Mouse (Mus musculus) hindbrain, postnatal 0 days (tissue): Measurements from ENCODE around the gene Plcxd2. TPM values are rescaled to one million over a fixed set of nuclear protein-coding genes. Genes with fewer than 3 reads are reported as not detected.
A peak's percentile ranks its signal among the peaks of the same experiment; 100 is the strongest.

ENCODE experiments used
- ATAC-seq: fragments of 200-750 bp; cut with Nextera tagmentation; 2 replicates; pipeline ENCODE4 v1.8.0; 2017; ENCODE audit warnings: mild to moderate bottlenecking, moderate TSS enrichment, moderate library complexity
- DNase-seq: peaks from one replicate; pipeline ENCODE4 v3.0.0-alpha.2; 2015; ENCODE audit warnings: low spot score
- H3K27ac ChIP-seq: fragments of 300-500 bp; sonication (generic); 2 replicates; pipeline ENCODE4 v1.5.1; 2014; ENCODE audit warnings: mild to moderate bottlenecking
- H3K27me3 ChIP-seq: fragments of 300-500 bp; sonication (generic); 2 replicates; pipeline ENCODE4 v1.6.1; 2014; ENCODE audit warnings: low read length, mixed read lengths; ENCODE audit not compliant: insufficient read depth
- H3K36me3 ChIP-seq: fragments of 300-500 bp; sonication (generic); 2 replicates; pipeline ENCODE4 v1.6.1; 2014; ENCODE audit warnings: low read length, mixed read lengths; ENCODE audit not compliant: insufficient read depth
- H3K4me1 ChIP-seq: fragments of 300-500 bp; sonication (generic); 2 replicates; pipeline ENCODE4 v1.6.1; 2014; ENCODE audit warnings: antibody characterized with exemption, low read length, mixed read lengths; ENCODE audit not compliant: insufficient read depth
- H3K4me2 ChIP-seq: fragments of 300-500 bp; sonication (generic); 2 replicates; pipeline ENCODE4 v1.6.1; 2014; ENCODE audit warnings: low read depth, mild to moderate bottlenecking, low read length, moderate library complexity, mixed read lengths
- H3K4me3 ChIP-seq: fragments of 300-500 bp; sonication (generic); 2 replicates; pipeline ENCODE4 v1.5.1; 2014; ENCODE audit warnings: low read length
- H3K9ac ChIP-seq: fragments of 300-500 bp; sonication (generic); replicated peaks from 2 replicates; pipeline ENCODE4 v1.6.1; 2014; ENCODE audit warnings: mild to moderate bottlenecking, low read length, moderate library complexity, mixed read lengths
- H3K9me3 ChIP-seq: fragments of 300-500 bp; sonication (generic); 2 replicates; pipeline ENCODE4 v1.6.1; 2016; ENCODE audit warnings: low read length, mixed read lengths
- CTCF ChIP-seq: IDR thresholded peaks from 2 replicates; pipeline ENCODE4 v1.5.1; 2016; ENCODE audit warnings: antibody characterized with exemption, control low read depth, low read depth
- WGBS: fragments of 180-500 bp; shearing (Covaris S2); extraction: QIAGEN DNeasy Blood & Tissue Kit; methylation state at CpG from one replicate; pipeline ENCODE4 v1.1.7; 2014; 5-methylcytosine and 5-hydroxymethylcytosine counted together
- polyA plus RNA-seq: library from polyadenylated mRNA; unstranded; fragments of >200 nt; fragmentation: Nextera tagmentation; extraction: Ambion mirVana; gene quantifications from 2 replicates; pipeline ENCODE4 v1.2.1, GENCODE M21; 2015
- total RNA-seq: library from RNA; depleted of rRNA; stranded (reverse); fragments of >200 nt; gene quantifications from 2 replicates; pipeline ENCODE4 v1.2.3, GENCODE M21; 2014

The Plcxd2 gene
- total and polyA plus RNA-seq, 2 experiments from 2014 or later: 12.7 to 38.3 TPM

DNA sequence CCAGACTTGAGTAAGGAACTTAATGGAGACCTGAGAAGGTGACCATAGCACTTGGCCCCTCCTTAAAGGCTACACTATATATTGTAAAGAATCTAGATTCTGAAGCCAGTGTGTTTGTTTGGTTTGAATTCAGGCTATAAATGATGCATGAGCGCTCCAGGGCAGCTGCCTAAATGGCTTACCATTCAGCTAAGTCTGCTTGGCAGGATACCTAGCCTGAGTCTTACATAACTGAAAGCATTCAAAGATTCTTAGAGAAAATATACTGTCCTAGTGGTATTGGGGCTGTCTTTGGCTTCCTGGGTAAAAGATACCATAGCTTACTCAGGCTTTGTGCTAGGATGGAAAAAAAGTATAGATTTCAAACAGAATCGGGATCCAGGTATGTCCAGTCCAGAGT is 11.3 kb upstream of the Plcxd2 start:
- WGBS: 82% methylated on average over 2 of the region's 2 CpGs
- no peak overlapping the region for H3K4me3 ChIP-seq
- no peak overlapping the region for H3K4me2 ChIP-seq
- no peak for ATAC-seq
- H3K27me3 ChIP-seq: no peaks in the 10 kb centered on the region
- H3K36me3 ChIP-seq: no peaks in the 10 kb centered on the region
- H3K9me3 ChIP-seq: no peaks in the 10 kb centered on the region
- no peaks in the 10 kb centered on the region for H3K4me1 ChIP-seq
- no peak overlapping the region for H3K9ac ChIP-seq
- no peak overlapping the region for H3K27ac ChIP-seq
- TF ChIP-seq CTCF: no peak
- no peak for DNase-seq

DNA sequence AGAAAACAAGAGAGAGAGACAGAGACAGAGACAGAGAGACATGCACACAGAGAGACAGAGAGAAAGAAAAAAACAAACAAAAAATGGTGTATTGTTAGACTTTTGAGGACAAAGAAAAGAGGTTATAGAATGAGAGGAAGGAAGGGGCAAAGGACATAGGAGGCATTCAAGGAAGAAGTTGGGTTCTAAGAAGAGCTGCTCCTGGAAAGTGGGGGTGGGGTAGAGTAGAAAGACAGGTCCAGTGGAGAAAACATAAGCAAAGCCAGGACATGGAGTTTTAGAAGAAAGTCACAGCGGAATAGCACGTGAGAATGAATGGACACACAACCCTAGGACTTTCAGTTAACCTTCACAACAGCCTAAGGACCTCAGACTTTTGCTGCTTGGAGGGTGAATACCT is 10.4 kb upstream of the Plcxd2 start:
- Histone ChIP-seq H3K27ac (no peak overlapping the region), H3K4me1 (no peaks in the 10 kb centered on the region), H3K27me3 (no peaks in the 10 kb centered on the region), H3K4me2 (no peak overlapping the region), H3K36me3 (no peaks in the 10 kb centered on the region), H3K9me3 (no peaks in the 10 kb centered on the region), H3K9ac (no peak overlapping the region), H3K4me3 (no peak overlapping the region)
- TF ChIP-seq CTCF: no peak
- ATAC-seq (no peak), DNase-seq (no peak)
- 83% methylated on average over 2 of the region's 2 CpGs for WGBS

DNA sequence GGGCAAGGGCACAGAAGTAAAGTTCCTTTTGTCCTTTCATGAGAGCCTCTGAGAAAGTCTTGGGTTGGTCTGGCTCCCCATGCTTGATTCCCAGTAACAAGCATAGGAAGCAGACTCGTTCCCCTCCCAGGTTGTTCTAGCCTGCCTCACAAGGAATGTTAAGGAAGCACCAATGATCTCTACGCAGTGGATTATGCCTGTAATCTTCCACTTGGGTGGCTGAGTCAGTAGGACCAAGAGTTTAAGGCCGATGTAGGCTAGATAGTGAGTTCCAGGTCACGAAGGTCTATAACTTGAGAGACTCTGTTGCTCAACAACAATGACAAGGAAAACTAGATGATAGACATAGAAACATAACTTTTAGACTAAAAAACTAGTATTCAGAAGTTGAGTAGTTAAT is 9.8 kb upstream of the Plcxd2 start:
- no peaks in the 10 kb centered on the region for H3K27me3 ChIP-seq
- H3K9ac ChIP-seq: no peak overlapping the region
- ATAC-seq (no peak), DNase-seq (no peak)
- no peak overlapping the region for H3K4me2 ChIP-seq
- H3K4me3 ChIP-seq: no peak overlapping the region
- no peak for TF ChIP-seq CTCF
- H3K4me1 ChIP-seq: no peaks in the 10 kb centered on the region
- H3K27ac ChIP-seq: no peak overlapping the region
- WGBS: 88% methylated on average over 4 of the region's 4 CpGs
- no peaks in the 10 kb centered on the region for H3K9me3 ChIP-seq
- no peaks in the 10 kb centered on the region for H3K36me3 ChIP-seq

DNA sequence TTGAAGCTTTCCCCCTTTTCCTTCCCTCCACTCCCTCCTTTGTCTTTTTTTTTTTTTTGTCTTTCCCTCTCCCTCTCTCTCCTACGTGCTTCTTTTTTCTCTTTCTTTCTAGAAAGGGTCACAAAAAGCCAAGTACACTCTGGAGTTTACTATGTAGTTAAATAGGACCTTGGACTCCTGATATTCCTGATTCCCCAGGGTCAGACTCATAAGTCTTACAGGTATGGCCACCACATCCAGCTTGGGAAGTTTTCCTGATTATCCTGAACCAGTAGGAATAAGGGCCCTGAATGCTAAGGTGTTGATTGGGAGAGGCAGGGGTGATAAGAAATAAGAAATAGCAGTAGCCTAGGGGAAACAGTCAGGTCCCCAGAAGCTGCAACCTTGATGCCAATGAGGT is 9.3 kb upstream of the Plcxd2 start:
- Histone ChIP-seq H3K4me1 (no peaks in the 10 kb centered on the region), H3K4me3 (no peak overlapping the region), H3K9me3 (no peaks in the 10 kb centered on the region), H3K27me3 (no peaks in the 10 kb centered on the region), H3K27ac (no peak overlapping the region), H3K36me3 (no peaks in the 10 kb centered on the region), H3K4me2 (no peak overlapping the region), H3K9ac (no peak overlapping the region)
- no peak for ATAC-seq
- no peak for TF ChIP-seq CTCF
- WGBS: 70% methylated on average over 1 of the region's 1 CpGs
- DNase-seq: no peak

DNA sequence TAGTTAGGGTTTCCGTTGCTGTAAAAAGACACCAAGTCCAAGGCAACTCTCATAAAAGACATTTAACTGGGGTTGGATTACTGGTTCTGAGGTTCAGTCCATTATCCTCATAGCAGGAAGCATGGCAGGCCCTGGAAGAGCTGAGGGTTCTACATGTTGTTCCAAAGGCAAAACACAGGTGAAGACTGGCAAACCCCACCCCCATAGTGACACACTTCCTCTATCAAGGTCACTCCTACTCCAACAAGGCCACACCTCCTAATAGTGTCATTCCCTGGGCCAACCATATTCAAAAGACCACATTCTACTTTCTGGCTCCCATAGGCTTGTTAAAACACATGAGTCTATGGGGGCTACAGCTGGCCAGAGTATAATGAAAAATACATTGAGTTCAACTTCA is 1.7 kb upstream of the Plcxd2 start:
- H3K27ac ChIP-seq: no peak overlapping the region
- H3K4me2 ChIP-seq: no peak overlapping the region
- H3K9ac ChIP-seq: no peak overlapping the region
- no peaks in the 10 kb centered on the region for H3K27me3 ChIP-seq
- H3K4me3 ChIP-seq: no peak overlapping the region
- no peaks in the 10 kb centered on the region for H3K36me3 ChIP-seq
- TF ChIP-seq CTCF: no peak
- ATAC-seq: no peak
- H3K9me3 ChIP-seq: no peaks in the 10 kb centered on the region
- DNase-seq: no peak
- H3K4me1 ChIP-seq: peaks cover 11% of the 10 kb centered on the region
- 92% methylated on average over 1 of the region's 1 CpGs for WGBS

DNA sequence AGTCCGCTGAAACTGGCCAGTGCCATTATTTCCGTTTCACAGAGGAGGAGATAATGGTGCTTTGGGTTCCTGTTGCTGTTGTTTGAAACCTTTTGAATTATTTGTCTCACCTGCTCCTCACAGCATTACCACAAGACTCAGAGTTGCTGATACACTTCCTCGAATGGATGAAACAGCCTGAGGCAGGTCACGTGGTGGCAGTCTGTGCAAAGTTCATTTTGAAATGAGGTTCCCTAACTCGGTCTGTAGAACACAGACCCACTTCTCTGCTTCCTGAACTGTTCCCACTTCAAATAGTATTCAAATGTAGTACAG is 845 bp upstream of the Plcxd2 start:
- ATAC-seq: no peak

DNA sequence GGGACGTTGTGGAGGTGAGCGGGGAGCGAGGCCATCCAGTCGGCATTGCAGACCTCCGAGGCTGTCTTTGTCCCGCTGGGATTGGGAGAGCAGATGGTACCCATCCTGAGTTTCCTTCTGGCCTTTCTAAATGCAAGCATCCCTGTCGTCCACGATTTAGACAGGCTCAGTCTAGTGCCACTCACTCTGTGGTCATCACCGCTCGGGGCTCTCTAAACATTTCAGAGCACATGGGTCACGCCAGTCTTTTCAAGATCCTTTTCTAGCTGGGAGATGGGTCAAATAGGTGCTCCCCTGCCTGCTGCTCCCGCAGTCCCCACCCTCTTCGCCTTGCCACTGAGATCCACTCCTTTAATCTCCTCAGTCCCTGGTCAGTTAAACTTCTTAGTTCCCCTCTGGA is 301 bp downstream of the Plcxd2 start:
- H3K36me3 ChIP-seq: no peaks in the 10 kb centered on the region
- peak overlapping the region; percentile 94 for H3K4me2 ChIP-seq
- DNase-seq (peak; percentile 50), ATAC-seq (peak; percentile 30)
- H3K9ac ChIP-seq: peak overlapping the region; percentile 49
- peak overlapping the region; percentile 75 for H3K27ac ChIP-seq
- no peak for TF ChIP-seq CTCF
- WGBS: under 1% methylated on average over 13 of the region's 13 CpGs
- peak overlapping the region; percentile 67 for H3K4me3 ChIP-seq
- no peaks in the 10 kb centered on the region for H3K27me3 ChIP-seq
- no peaks in the 10 kb centered on the region for H3K9me3 ChIP-seq
- H3K4me1 ChIP-seq: peaks cover 11% of the 10 kb centered on the region

More for the DNA sequence above, 845 bp upstream of the Plcxd2 start:
- no peak for DNase-seq
- Histone ChIP-seq H3K4me3 (peak overlapping the region; percentile 67), H3K9ac (peak overlapping the region; percentile 49), H3K27ac (peak overlapping the region; percentile 75), H3K9me3 (no peaks in the 10 kb centered on the region), H3K36me3 (no peaks in the 10 kb centered on the region), H3K4me1 (peaks cover 11% of the 10 kb centered on the region), H3K4me2 (peak overlapping the region; percentile 94), H3K27me3 (no peaks in the 10 kb centered on the region)
- TF ChIP-seq CTCF: no peak
- WGBS: 5% methylated on average over 5 of the region's 5 CpGs

DNA sequence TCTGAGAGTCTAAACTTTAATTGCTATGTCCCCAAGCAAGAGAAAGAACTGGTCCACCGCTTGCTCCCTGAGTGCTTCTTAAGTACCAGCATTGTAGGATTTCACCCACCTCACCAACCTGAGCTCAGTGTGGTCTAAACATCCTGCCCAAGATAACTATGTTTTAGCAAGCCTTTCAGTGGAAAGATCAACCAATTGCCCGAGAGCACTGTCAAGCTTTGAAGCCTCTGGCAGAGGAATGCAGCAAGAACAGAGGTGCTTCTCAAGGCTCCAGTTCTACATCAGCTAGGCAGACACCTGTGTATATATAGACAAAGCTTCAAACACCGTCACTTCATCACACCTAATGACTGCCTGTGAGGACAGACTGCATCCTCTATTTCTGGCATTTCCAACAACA is 1.3 kb downstream of the Plcxd2 start:
- Histone ChIP-seq H3K27ac (no peak overlapping the region), H3K36me3 (no peaks in the 10 kb centered on the region), H3K4me3 (peak overlapping the region; percentile 67), H3K9me3 (no peaks in the 10 kb centered on the region), H3K27me3 (no peaks in the 10 kb centered on the region), H3K4me1 (peaks cover 11% of the 10 kb centered on the region), H3K9ac (peak overlapping the region; percentile 49; the same call in 1 of the 2 replicates), H3K4me2 (peak overlapping the region; percentile 94)
- ATAC-seq: no peak
- DNase-seq: no peak
- 65% methylated on average over 3 of the region's 3 CpGs for WGBS
- no peak for TF ChIP-seq CTCF
